Mouse (Mus musculus): ENCODE measurements around the gene Pmpca. TPM values are rescaled to one million over a fixed set of nuclear protein-coding genes. Genes with fewer than 3 reads are reported as not detected.

Gene Pmpca
- polyA plus RNA-seq, 1 experiment from 2014 or later, result 103 TPM

- H3K4me3 ChIP-seq, result no peak overlapping the region
- 78% methylated on average over 4 of the region's 4 CpGs for WGBS
- ATAC-seq (replicated peaks; ENCODE audit: insufficient number of reproducible peaks, insufficient read depth, low FRiP score, low read depth), result no peak
- no peak overlapping the region for H3K4me2 ChIP-seq
- H3K27ac ChIP-seq, result no peak overlapping the region
- H3K9ac ChIP-seq, result no peak overlapping the region
- peaks cover 14% of the 10 kb centered on the region for H3K4me1 ChIP-seq (replicated peaks)
- H3K36me3 ChIP-seq, result no peaks in the 10 kb centered on the region
- no peaks in the 10 kb centered on the region for H3K9me3 ChIP-seq (replicated peaks)
- no peaks in the 10 kb centered on the region for H3K27me3 ChIP-seq
These were observed 32.9 kb upstream of the Pmpca start for GRCm38 (mm10) chr2:26356231-26356630.

- Histone ChIP-seq H3K36me3 (no peaks in the 10 kb centered on the region), H3K4me2 (no peak overlapping the region), H3K4me1 (replicated peaks) (peaks cover 12% of the 10 kb centered on the region), H3K9ac (no peak overlapping the region), H3K4me3 (no peak overlapping the region), H3K27me3 (no peaks in the 10 kb centered on the region), H3K9me3 (replicated peaks) (no peaks in the 10 kb centered on the region), H3K27ac (no peak overlapping the region)
- ATAC-seq (replicated peaks; ENCODE audit: insufficient number of reproducible peaks, insufficient read depth, low FRiP score, low read depth), result no peak
- 70% methylated on average over 7 of the region's 7 CpGs for WGBS
These were observed 32.5 kb upstream of the Pmpca start for GRCm38 (mm10) chr2:26356678-26357077.

DNA sequence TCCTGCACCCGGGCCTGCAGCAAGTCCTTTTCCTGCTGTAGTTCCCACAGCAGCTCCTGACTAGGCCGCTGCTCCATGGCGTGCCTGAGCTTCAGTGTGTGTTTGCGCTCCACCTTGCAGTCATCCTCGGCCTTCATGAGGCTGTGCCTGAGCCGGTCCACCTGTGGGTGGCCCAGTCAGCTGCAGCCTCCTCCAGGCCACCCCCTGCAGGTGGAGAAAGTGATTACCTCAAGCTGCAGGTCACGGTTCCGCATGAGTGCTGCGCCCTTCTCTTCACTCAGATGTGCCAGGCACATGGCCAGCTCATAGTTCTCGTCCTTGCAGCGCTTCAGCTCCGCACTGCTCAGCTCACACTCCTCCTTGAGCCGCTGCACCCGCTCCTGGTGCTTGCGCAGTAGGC lies 31.7 kb upstream of the Pmpca start:
- Histone ChIP-seq H3K4me3 (no peak overlapping the region), H3K9me3 (replicated peaks) (no peaks in the 10 kb centered on the region), H3K36me3 (no peaks in the 10 kb centered on the region), H3K27ac (no peak overlapping the region), H3K4me2 (no peak overlapping the region), H3K27me3 (no peaks in the 10 kb centered on the region), H3K9ac (no peak overlapping the region), H3K4me1 (replicated peaks) (peaks cover 9% of the 10 kb centered on the region)
- no peak for ATAC-seq (replicated peaks; ENCODE audit: insufficient number of reproducible peaks, insufficient read depth, low FRiP score, low read depth)
- 56% methylated on average over 15 of the region's 15 CpGs for WGBS

- no peaks in the 10 kb centered on the region for H3K9me3 ChIP-seq (replicated peaks)
- H3K36me3 ChIP-seq, result no peaks in the 10 kb centered on the region
- peaks cover 4% of the 10 kb centered on the region; the same call in 1 of the 2 replicates for H3K4me1 ChIP-seq (replicated peaks)
- no peak overlapping the region for H3K4me2 ChIP-seq
- no peak overlapping the region for H3K4me3 ChIP-seq
- WGBS, result 81% methylated on average over 13 of the region's 13 CpGs
- H3K27ac ChIP-seq, result no peak overlapping the region
- no peak overlapping the region for H3K9ac ChIP-seq
- H3K27me3 ChIP-seq, result no peaks in the 10 kb centered on the region
- ATAC-seq (replicated peaks; ENCODE audit: insufficient number of reproducible peaks, insufficient read depth, low FRiP score, low read depth), result no peak
These were observed 30.3 kb upstream of the Pmpca start for GRCm38 (mm10) chr2:26358667-26359320.

DNA sequence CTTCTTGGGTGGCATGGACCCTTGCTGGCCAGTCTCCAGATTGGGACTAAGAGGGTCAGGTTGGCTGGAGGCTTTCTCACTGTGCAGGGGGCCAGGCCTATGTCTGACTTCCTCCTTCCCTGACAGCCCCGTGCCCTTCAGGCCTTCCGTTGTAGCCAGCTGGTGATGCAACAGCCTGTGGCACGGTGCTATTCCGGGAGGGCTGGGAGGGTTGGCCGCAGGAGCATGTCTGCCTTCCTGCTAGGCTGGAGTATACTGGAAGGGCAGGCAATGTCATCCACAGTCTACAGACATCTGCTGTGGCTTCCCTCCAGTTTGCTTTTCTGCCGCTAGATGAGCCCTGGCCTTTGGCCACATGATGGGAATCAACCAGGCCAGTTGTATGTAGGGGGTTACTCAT lies 29.2 kb upstream of the Pmpca start:
- WGBS, result 52% methylated on average over 6 of the region's 6 CpGs
- H3K36me3 ChIP-seq, result peaks cover 6% of the 10 kb centered on the region
- H3K9me3 ChIP-seq (replicated peaks), result no peaks in the 10 kb centered on the region
- H3K27ac ChIP-seq, result no peak overlapping the region
- peaks cover 15% of the 10 kb centered on the region for H3K4me1 ChIP-seq (replicated peaks)
- H3K4me3 ChIP-seq, result no peak overlapping the region
- H3K4me2 ChIP-seq, result no peak overlapping the region
- no peak for ATAC-seq (replicated peaks; ENCODE audit: insufficient number of reproducible peaks, insufficient read depth, low FRiP score, low read depth)
- no peak overlapping the region for H3K9ac ChIP-seq
- H3K27me3 ChIP-seq, result no peaks in the 10 kb centered on the region

DNA sequence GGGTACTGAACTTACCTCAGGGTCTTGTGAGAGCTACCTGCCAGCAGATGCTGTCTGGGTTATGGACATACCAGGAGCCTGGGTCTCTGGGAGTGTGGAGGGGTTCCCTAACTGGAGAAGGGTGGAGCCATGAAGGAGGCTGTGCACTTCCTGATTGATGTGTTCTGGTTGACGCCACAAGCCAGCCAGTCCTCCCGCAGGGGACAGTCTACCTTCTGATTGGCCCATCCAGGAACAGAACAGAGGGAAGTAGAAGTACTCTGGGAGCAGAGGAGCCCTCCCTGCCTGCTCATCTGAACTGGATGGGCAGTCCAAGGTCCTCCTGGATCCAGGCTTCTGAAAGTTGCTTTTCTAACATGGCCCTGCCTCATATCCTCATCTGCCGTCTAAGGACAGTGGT lies 28.4 kb upstream of the Pmpca start, which contains the start of gene Card9:
Gene Card9, minus strand, starts transcription at position 147 of the 400 bp plus-strand sequence.
- H3K27ac ChIP-seq, result no peak within 1 kb of the TSS
- ATAC-seq (replicated peaks; ENCODE audit: insufficient number of reproducible peaks, insufficient read depth, low FRiP score, low read depth), result no peak
- H3K9ac ChIP-seq, result no peak within 1 kb of the TSS
- no peaks in the 10 kb centered on the region for H3K9me3 ChIP-seq (replicated peaks)
- 52% methylated on average over 3 of the region's 3 CpGs for WGBS
- H3K36me3 ChIP-seq, result peaks cover 8% of the 10 kb centered on the region
- peaks cover 23% of the 10 kb centered on the region for H3K4me1 ChIP-seq (replicated peaks)
- no peaks in the 10 kb centered on the region for H3K27me3 ChIP-seq
- H3K4me3 ChIP-seq, result no peak within 1 kb of the TSS
- H3K4me2 ChIP-seq, result no peak within 1 kb of the TSS

GRCm38 (mm10) chr2:26362991-26363390 lies 26.1 kb upstream of the Pmpca start:
- peaks cover 23% of the 10 kb centered on the region for H3K4me1 ChIP-seq (replicated peaks)
- WGBS, result 83% methylated on average over 5 of the region's 5 CpGs
- no peak for ATAC-seq (replicated peaks; ENCODE audit: insufficient number of reproducible peaks, insufficient read depth, low FRiP score, low read depth)
- no peaks in the 10 kb centered on the region for H3K9me3 ChIP-seq (replicated peaks)
- no peaks in the 10 kb centered on the region for H3K27me3 ChIP-seq
- H3K4me3 ChIP-seq, result no peak overlapping the region
- peaks cover 29% of the 10 kb centered on the region for H3K36me3 ChIP-seq
- no peak overlapping the region for H3K4me2 ChIP-seq
- no peak overlapping the region for H3K27ac ChIP-seq
- no peak overlapping the region for H3K9ac ChIP-seq

- no peak overlapping the region for H3K4me2 ChIP-seq
- H3K9me3 ChIP-seq (replicated peaks), result no peaks in the 10 kb centered on the region
- H3K4me1 ChIP-seq (replicated peaks), result peaks cover 23% of the 10 kb centered on the region
- H3K27ac ChIP-seq, result no peak overlapping the region
- 61% methylated on average over 5 of the region's 5 CpGs for WGBS
- no peak overlapping the region for H3K4me3 ChIP-seq
- no peak for ATAC-seq (replicated peaks; ENCODE audit: insufficient number of reproducible peaks, insufficient read depth, low FRiP score, low read depth)
- no peaks in the 10 kb centered on the region for H3K27me3 ChIP-seq
- H3K9ac ChIP-seq, result no peak overlapping the region
- H3K36me3 ChIP-seq, result peaks cover 33% of the 10 kb centered on the region
These were observed 25.7 kb upstream of the Pmpca start for GRCm38 (mm10) chr2:26363481-26363880.

DNA sequence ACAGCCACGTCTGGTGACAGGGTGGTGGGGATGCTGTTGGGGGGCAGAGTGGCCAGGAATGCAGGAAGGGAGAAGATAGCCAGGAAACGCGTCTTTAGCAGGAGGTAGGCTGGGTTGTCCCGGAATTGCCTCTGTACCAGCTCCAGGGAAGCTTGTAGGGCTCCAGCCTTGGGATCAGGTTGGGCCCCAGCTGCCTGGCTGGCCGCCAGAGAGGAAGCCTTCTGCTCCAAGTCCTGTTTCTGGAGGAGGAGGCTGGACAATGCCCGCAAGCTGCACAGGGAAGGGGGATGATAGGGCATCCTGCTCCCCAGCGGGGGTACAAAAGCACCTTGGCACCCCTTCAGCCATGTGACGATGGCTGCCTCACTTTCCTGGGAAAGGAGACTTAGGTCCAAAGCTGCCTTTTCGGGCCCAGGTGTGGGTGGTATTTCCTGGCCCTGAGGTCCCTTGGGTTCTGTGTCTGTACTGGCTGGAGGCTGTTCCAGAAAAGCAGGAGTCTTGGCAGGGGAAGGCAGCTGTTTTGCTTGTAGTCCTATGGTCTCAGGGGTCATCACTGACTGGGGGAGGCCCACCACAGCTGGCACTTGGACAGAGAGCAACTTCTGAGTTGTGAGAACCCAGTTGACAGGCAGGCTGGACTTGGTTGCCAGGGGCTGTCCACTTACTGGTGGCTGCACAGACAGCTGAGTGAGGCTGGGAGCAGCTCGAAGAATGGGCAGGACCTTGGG lies 24.2 kb upstream of the Pmpca start:
- ATAC-seq (replicated peaks; ENCODE audit: insufficient number of reproducible peaks, insufficient read depth, low FRiP score, low read depth), result peak; percentile 61
- H3K4me1 ChIP-seq (replicated peaks), result peaks cover 21% of the 10 kb centered on the region
- 0 out of 2 replicates have a peak overlapping the region, but pooled peaks have one; percentile 1 for H3K9ac ChIP-seq
- peaks cover 47% of the 10 kb centered on the region for H3K36me3 ChIP-seq
- H3K4me2 ChIP-seq, result no peak overlapping the region
- no peaks in the 10 kb centered on the region for H3K9me3 ChIP-seq (replicated peaks)
- no peaks in the 10 kb centered on the region for H3K27me3 ChIP-seq
- peak overlapping the region; percentile 63 for H3K27ac ChIP-seq
- 40% methylated on average over 10 of the region's 10 CpGs for WGBS
- no peak overlapping the region for H3K4me3 ChIP-seq

GRCm38 (mm10) chr2:26367911-26368310 lies 21.2 kb upstream of the Pmpca start:
- H3K27ac ChIP-seq, result no peak overlapping the region
- peaks cover 75% of the 10 kb centered on the region for H3K36me3 ChIP-seq
- no peaks in the 10 kb centered on the region for H3K9me3 ChIP-seq (replicated peaks)
- no peak overlapping the region for H3K4me3 ChIP-seq
- no peak for ATAC-seq (replicated peaks; ENCODE audit: insufficient number of reproducible peaks, insufficient read depth, low FRiP score, low read depth)
- 89% methylated on average over 6 of the region's 6 CpGs for WGBS
- no peaks in the 10 kb centered on the region for H3K27me3 ChIP-seq
- H3K4me2 ChIP-seq, result no peak overlapping the region
- H3K4me1 ChIP-seq (replicated peaks), result peaks cover 19% of the 10 kb centered on the region
- no peak overlapping the region for H3K9ac ChIP-seq

GRCm38 (mm10) chr2:26368572-26368971 lies 20.6 kb upstream of the Pmpca start:
- Histone ChIP-seq H3K27ac (no peak overlapping the region), H3K9me3 (replicated peaks) (no peaks in the 10 kb centered on the region), H3K36me3 (peaks cover 81% of the 10 kb centered on the region), H3K9ac (no peak overlapping the region), H3K4me1 (replicated peaks) (peaks cover 19% of the 10 kb centered on the region), H3K27me3 (no peaks in the 10 kb centered on the region), H3K4me2 (no peak overlapping the region), H3K4me3 (no peak overlapping the region)
- ATAC-seq (replicated peaks; ENCODE audit: insufficient number of reproducible peaks, insufficient read depth, low FRiP score, low read depth), result no peak
- WGBS, result 91% methylated on average over 1 of the region's 1 CpGs

DNA sequence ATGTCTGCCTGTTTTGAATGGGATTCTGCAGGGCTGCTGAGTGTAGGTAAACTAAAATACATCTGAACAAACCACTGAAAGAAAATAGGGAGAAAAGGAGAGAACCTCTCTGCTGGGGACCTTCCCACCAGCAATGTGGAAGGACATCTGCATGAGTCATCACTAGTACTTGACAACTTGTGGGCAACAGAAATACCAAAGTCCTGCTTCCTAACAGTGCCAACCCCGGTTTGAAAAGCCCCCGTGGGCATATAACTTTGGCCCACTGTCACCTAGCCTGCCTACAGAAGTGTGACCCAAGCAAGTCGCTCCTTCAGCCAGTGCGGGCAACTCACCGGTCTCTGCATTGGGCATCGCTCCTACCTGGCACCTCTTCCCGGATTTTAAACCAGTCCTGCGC lies 16.7 kb upstream of the Pmpca start:
- 92% methylated on average over 8 of the region's 8 CpGs for WGBS
- no peak for ATAC-seq (replicated peaks; ENCODE audit: insufficient number of reproducible peaks, insufficient read depth, low FRiP score, low read depth)
- H3K36me3 ChIP-seq, result peaks cover 92% of the 10 kb centered on the region

More for the DNA sequence above, 16.7 kb upstream of the Pmpca start:
- H3K27ac ChIP-seq, result no peak overlapping the region
- no peak overlapping the region for H3K9ac ChIP-seq
- no peaks in the 10 kb centered on the region for H3K4me1 ChIP-seq (replicated peaks)
- H3K27me3 ChIP-seq, result no peaks in the 10 kb centered on the region
- H3K9me3 ChIP-seq (replicated peaks), result no peaks in the 10 kb centered on the region
- H3K4me3 ChIP-seq, result no peak overlapping the region
- no peak overlapping the region for H3K4me2 ChIP-seq
